Mouse (Mus musculus) neural tube, embryonic 15.5 days (tissue): ENCODE results near the gene C1qtnf12. TPM values are rescaled to one million over a fixed set of nuclear protein-coding genes. Genes with fewer than 3 reads are reported as not detected.
A peak's percentile ranks its signal among the peaks of the same experiment; 100 is the strongest.

Experiments
- ATAC-seq: fragments of 200-750 bp; cut with Nextera tagmentation; 2 replicates; pipeline ENCODE4 v1.8.0; 2017; ENCODE audit warnings: mild to moderate bottlenecking, moderate TSS enrichment, moderate library complexity; ENCODE audit not compliant: low FRiP score
- H3K27ac ChIP-seq: fragments of 300-500 bp; sonication (generic); replicated peaks from 2 replicates; pipeline ENCODE4 v1.5.1; 2015; ENCODE audit warnings: mild to moderate bottlenecking, inconsistent platforms
- H3K27me3 ChIP-seq: fragments of 300-500 bp; sonication (generic); replicated peaks from 2 replicates; pipeline ENCODE4 v1.6.1; 2015; ENCODE audit warnings: inconsistent platforms
- H3K36me3 ChIP-seq: fragments of 300-500 bp; sonication (generic); 2 replicates; pipeline ENCODE4 v1.6.1; 2015; ENCODE audit warnings: inconsistent platforms
- H3K4me1 ChIP-seq: fragments of 300-500 bp; sonication (generic); 2 replicates; pipeline ENCODE4 v1.6.1; 2015; ENCODE audit warnings: inconsistent platforms
- H3K4me2 ChIP-seq: fragments of 300-500 bp; sonication (generic); 2 replicates; pipeline ENCODE4 v1.6.1; 2015; ENCODE audit warnings: inconsistent platforms, mild to moderate bottlenecking, moderate library complexity
- H3K4me3 ChIP-seq: fragments of 300-500 bp; sonication (generic); replicated peaks from 2 replicates; pipeline ENCODE4 v1.5.1; 2015; ENCODE audit warnings: mild to moderate bottlenecking, inconsistent platforms
- H3K9ac ChIP-seq: fragments of 300-500 bp; sonication (generic); replicated peaks from 2 replicates; pipeline ENCODE4 v1.6.1; 2015; ENCODE audit warnings: mild to moderate bottlenecking, inconsistent platforms
- H3K9me3 ChIP-seq: fragments of 300-500 bp; sonication (generic); replicated peaks from 2 replicates; pipeline ENCODE4 v1.6.1; 2016; ENCODE audit warnings: inconsistent platforms
- WGBS: fragments of 180-500 bp; shearing (Covaris S2); methylation state at CpG from one replicate; pipeline ENCODE4 v1.1.7; 2015; ENCODE audit warnings: mixed read lengths; 5-methylcytosine and 5-hydroxymethylcytosine counted together
- polyA plus RNA-seq: library from polyadenylated mRNA; unstranded; fragments of >200 nt; fragmentation: Nextera tagmentation; extraction: Ambion mirVana; gene quantifications from 2 replicates; pipeline ENCODE4 v1.2.1, GENCODE M21; 2015

C1qtnf12 gene
- polyA plus RNA-seq, 1 experiment from 2014 or later, result 15.3 TPM

GRCm38 (mm10) chr4:155970286-155970685 lies 8.2 kb downstream of the C1qtnf12 start:
- Histone ChIP-seq H3K9ac (no peak overlapping the region), H3K27ac (no peak overlapping the region), H3K4me1 (no peaks in the 10 kb centered on the region), H3K27me3 (no peaks in the 10 kb centered on the region), H3K36me3 (peaks cover 14% of the 10 kb centered on the region), H3K4me2 (no peak overlapping the region), H3K4me3 (no peak overlapping the region), H3K9me3 (no peaks in the 10 kb centered on the region)
- 66% methylated on average over 5 of the region's 5 CpGs for WGBS
- ATAC-seq, result no peak

DNA sequence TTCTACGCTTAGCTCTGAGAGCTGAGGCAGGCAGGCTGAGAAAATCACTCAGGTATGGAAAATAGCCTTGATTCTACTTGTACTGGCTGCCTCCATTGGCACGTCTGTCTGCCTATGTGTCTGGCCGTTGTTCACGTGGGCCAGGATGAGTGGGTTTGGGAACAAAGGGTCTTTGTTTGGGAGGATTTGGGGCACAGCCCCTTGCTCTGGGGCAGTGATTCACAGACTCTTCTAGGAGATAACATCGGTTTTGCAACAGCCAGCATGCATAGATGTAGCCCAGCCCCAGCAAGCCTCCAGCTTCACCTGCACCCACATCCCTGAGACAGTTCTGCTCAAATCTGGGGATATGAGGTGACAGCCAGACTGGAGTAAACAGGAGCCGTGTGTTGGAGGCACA lies 10.5 kb downstream of the C1qtnf12 start:
- H3K36me3 ChIP-seq, result no peaks in the 10 kb centered on the region
- no peak overlapping the region for H3K27ac ChIP-seq
- no peaks in the 10 kb centered on the region for H3K4me1 ChIP-seq
- H3K4me2 ChIP-seq, result no peak overlapping the region
- H3K4me3 ChIP-seq, result no peak overlapping the region
- ATAC-seq, result no peak
- no peaks in the 10 kb centered on the region for H3K9me3 ChIP-seq
- no peaks in the 10 kb centered on the region for H3K27me3 ChIP-seq
- no peak overlapping the region for H3K9ac ChIP-seq
- 65% methylated on average over 6 of the region's 6 CpGs for WGBS

GRCm38 (mm10) chr4:155973239-155973638 lies 11.1 kb downstream of the C1qtnf12 start:
- Histone ChIP-seq H3K9ac (no peak overlapping the region), H3K36me3 (no peaks in the 10 kb centered on the region), H3K27ac (no peak overlapping the region), H3K4me1 (no peaks in the 10 kb centered on the region), H3K27me3 (no peaks in the 10 kb centered on the region), H3K4me3 (no peak overlapping the region), H3K4me2 (no peak overlapping the region), H3K9me3 (no peaks in the 10 kb centered on the region)
- no peak for ATAC-seq
- 92% methylated on average over 2 of the region's 2 CpGs for WGBS

GRCm38 (mm10) chr4:155981436-155982082 lies 19.4 kb downstream of the C1qtnf12 start:
- no peaks in the 10 kb centered on the region for H3K36me3 ChIP-seq
- WGBS, result 78% methylated on average over 12 of the region's 12 CpGs
- no peak overlapping the region for H3K9ac ChIP-seq
- no peak overlapping the region for H3K27ac ChIP-seq
- no peak overlapping the region for H3K4me2 ChIP-seq
- no peaks in the 10 kb centered on the region for H3K27me3 ChIP-seq
- no peaks in the 10 kb centered on the region for H3K9me3 ChIP-seq
- no peaks in the 10 kb centered on the region for H3K4me1 ChIP-seq
- H3K4me3 ChIP-seq, result no peak overlapping the region
- no peak for ATAC-seq

DNA sequence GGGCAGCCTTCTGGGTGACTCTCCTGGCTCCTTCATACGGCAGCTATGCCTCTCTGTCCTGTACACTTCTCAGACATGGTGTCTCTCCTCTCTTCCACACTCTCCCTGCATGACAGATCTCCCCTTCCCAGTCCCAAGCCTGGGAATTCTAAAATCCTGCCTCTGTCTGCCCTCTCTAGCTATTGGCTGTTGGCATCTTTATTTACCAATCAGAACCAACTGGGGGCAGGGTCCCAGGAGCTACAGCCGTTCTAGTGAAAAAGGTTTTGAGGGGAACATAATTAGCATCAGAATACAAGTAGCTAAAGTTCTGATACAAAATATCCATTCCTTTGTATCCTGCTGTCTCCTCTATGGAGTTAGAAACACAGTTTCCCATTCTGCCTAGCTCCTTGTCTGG lies 21.7 kb downstream of the C1qtnf12 start:
- H3K4me2 ChIP-seq, result no peak overlapping the region
- H3K27me3 ChIP-seq, result no peaks in the 10 kb centered on the region
- no peaks in the 10 kb centered on the region for H3K4me1 ChIP-seq
- H3K36me3 ChIP-seq, result no peaks in the 10 kb centered on the region
- no peak overlapping the region for H3K27ac ChIP-seq
- H3K4me3 ChIP-seq, result no peak overlapping the region
- H3K9ac ChIP-seq, result no peak overlapping the region
- H3K9me3 ChIP-seq, result no peaks in the 10 kb centered on the region
- whole genome bisulfite sequencing, result 23% methylated on average over 2 of the region's 2 CpGs
- no peak for ATAC-seq

- H3K4me3 ChIP-seq, result peak overlapping the region; percentile 70
- H3K9ac ChIP-seq, result peak overlapping the region; percentile 82
- H3K27me3 ChIP-seq, result no peaks in the 10 kb centered on the region
- peak overlapping the region; percentile 99 for H3K4me2 ChIP-seq
- H3K27ac ChIP-seq, result peak overlapping the region; percentile 97
- H3K4me1 ChIP-seq, result peaks cover 41% of the 10 kb centered on the region
- ATAC-seq, result peak; percentile 6; the same call in 1 of the 2 replicates
- peaks cover 4% of the 10 kb centered on the region; the same call in 1 of the 2 replicates for H3K36me3 ChIP-seq
- no peaks in the 10 kb centered on the region for H3K9me3 ChIP-seq
- 88% methylated on average over 22 of the region's 22 CpGs for WGBS
These were observed 29.2 kb downstream of the C1qtnf12 start for GRCm38 (mm10) chr4:155991211-155991907.

GRCm38 (mm10) chr4:155991908-155992230 lies 29.8 kb downstream of the C1qtnf12 start:
- H3K9me3 ChIP-seq, result no peaks in the 10 kb centered on the region
- H3K27ac ChIP-seq, result peak overlapping the region; percentile 97
- H3K4me1 ChIP-seq, result peaks cover 41% of the 10 kb centered on the region
- ATAC-seq, result no peak; the same call in 1 of the 2 replicates
- H3K4me2 ChIP-seq, result peak overlapping the region; percentile 99
- no peaks in the 10 kb centered on the region for H3K27me3 ChIP-seq
- H3K4me3 ChIP-seq, result peak overlapping the region; percentile 70
- peak overlapping the region; percentile 82 for H3K9ac ChIP-seq
- H3K36me3 ChIP-seq, result peaks cover 8% of the 10 kb centered on the region
- 21% methylated on average over 37 of the region's 37 CpGs for WGBS

- ATAC-seq, result peak; percentile 89
- Histone ChIP-seq H3K27me3 (no peaks in the 10 kb centered on the region), H3K4me1 (peaks cover 41% of the 10 kb centered on the region), H3K9ac (peak within 1 kb of the TSS; percentile 82), H3K9me3 (no peaks in the 10 kb centered on the region), H3K36me3 (peaks cover 11% of the 10 kb centered on the region), H3K4me2 (peak within 1 kb of the TSS; percentile 99), H3K27ac (peak within 1 kb of the TSS; percentile 99), H3K4me3 (peak within 1 kb of the TSS; percentile 70)
- under 1% methylated on average over 97 of the region's 99 CpGs for WGBS
These were observed 30.3 kb downstream of the C1qtnf12 start, which contains the start of the genes B3galt6 and Sdf4 for GRCm38 (mm10) chr4:155992241-155992905. Gene B3galt6, minus strand, starts transcription at chr4:155992649. Gene Sdf4, plus strand, starts transcription at chr4:155992872.

DNA sequence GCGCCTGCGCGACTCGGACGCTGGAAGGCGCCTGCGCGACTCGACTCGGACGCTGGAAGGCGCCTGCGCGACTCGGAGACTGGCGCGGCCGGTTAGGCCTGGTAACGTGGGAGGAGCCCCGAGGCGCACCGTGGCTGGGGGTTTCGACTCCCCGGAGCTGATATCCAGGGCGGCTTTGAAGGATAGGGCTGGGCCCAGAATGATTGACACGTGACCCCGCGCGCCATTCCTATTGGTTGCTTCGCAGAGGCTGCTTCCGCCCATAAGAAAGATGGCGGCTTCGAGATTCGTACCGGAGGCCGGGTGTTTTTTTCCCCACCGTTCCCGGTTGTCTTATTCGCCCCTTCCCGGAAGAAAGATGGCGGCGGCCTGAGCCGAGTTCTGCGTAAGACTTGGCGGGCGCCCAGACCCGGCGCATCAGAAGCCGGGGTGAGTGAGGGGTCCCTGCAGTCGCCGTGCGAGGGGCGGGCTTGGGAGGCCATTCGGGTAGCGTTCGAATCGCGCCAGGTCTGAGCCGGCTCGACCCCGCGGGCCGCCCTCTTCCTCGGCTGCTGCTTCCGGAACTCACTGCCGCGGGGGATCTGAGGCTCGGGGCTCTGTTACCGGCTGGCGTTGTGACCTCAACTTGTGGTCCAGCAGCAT lies 30.9 kb downstream of the C1qtnf12 start:
- WGBS, result under 1% methylated on average over 69 of the region's 70 CpGs
- no peaks in the 10 kb centered on the region for H3K27me3 ChIP-seq

GRCm38 (mm10) chr4:155993606-155994005 lies 31.5 kb downstream of the C1qtnf12 start:
- Histone ChIP-seq H3K36me3 (peaks cover 23% of the 10 kb centered on the region), H3K4me2 (peak overlapping the region; percentile 77)
- 6% methylated on average over 15 of the region's 15 CpGs for WGBS

More for the DNA sequence above, 30.9 kb downstream of the C1qtnf12 start:
- Histone ChIP-seq H3K9ac (peak overlapping the region; percentile 69), H3K27ac (peak overlapping the region; percentile 99), H3K4me2 (peak overlapping the region; percentile 77), H3K4me3 (peak overlapping the region; percentile 70), H3K4me1 (peaks cover 41% of the 10 kb centered on the region), H3K9me3 (no peaks in the 10 kb centered on the region), H3K36me3 (peaks cover 18% of the 10 kb centered on the region)
- peak; percentile 87 for ATAC-seq

DNA sequence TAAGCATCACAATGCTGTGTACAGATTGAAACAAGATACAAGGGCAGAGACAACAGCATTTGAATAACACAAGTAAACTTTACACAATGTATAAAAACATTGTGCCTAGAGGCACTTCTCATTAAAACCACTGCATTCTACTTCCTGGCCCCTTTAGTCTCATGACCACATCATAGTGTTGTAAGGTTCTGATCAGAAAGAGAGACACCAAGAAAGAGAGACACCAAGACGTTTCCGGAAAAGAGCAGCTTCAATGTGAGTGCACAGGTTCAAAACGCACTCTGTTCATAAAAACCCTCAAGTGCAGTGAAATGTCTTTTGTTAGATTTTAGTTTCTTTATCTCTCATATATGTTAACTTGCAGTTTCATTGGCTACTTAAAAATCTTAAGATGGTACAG lies 42.0 kb downstream of the C1qtnf12 start:
- Histone ChIP-seq H3K9me3 (no peaks in the 10 kb centered on the region), H3K4me2 (no peak overlapping the region), H3K27me3 (no peaks in the 10 kb centered on the region), H3K4me1 (no peaks in the 10 kb centered on the region), H3K4me3 (no peak overlapping the region), H3K27ac (no peak overlapping the region), H3K9ac (no peak overlapping the region), H3K36me3 (peaks cover 90% of the 10 kb centered on the region)
- WGBS, result 96% methylated on average over 3 of the region's 3 CpGs
- no peak for ATAC-seq

More at GRCm38 (mm10) chr4:155993606-155994005, 31.5 kb downstream of the C1qtnf12 start:
- H3K4me1 ChIP-seq, result peaks cover 41% of the 10 kb centered on the region
- peak overlapping the region; percentile 99 for H3K27ac ChIP-seq
- no peaks in the 10 kb centered on the region for H3K27me3 ChIP-seq
- H3K9ac ChIP-seq, result peak overlapping the region; percentile 69
- H3K9me3 ChIP-seq, result no peaks in the 10 kb centered on the region
- H3K4me3 ChIP-seq, result peak overlapping the region; percentile 70
- ATAC-seq, result no peak
